Mouse (Mus musculus): ENCODE results near the gene 4930505A04Rik.
"Not testable (repeated sequence)": the region's sequence is repeated elsewhere in the genome, so short reads cannot be mapped to it uniquely, and the experiment has no call there.

4930505A04Rik gene

DNA sequence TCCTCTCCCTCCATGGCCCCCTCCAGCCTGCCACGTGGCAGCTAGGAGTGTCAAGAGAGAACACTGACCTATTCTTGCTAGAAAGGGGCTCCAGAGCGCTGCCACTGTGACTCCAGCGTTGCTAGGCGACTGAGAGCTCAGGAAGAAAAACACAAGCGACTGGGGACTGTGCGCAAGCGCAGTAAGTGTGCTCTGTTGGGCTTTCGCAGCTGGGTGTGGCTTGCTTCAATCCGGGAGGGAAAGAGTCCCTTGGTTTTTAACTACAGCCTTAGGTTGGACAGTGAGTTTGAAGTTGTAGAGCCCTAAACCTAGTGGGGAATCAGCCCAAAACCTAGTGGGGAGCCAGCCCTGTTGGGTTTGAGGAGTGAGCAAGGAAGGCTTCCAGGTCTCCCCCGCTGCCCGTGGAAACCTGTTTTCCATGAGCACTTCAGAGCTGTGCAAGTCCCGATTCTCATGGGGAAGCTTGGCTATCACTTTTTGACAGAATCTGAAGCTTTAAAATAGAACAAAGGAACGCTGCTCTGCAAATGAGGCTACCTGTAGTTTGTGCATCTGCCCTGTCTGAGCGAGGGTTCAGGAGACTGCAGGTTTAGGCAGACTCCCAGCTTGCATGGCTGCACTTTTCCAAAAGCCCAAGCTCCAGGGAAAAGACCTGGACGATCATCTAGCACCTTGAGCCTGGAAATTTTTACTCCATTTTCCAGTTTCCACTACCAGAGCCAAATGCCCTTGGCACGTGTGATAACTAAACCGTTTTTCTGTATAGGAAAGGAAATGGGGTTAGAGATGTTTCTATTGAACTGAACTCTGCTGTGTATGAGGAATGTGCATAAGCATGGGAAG lies at the start of gene 4930505A04Rik:
Gene 4930505A04Rik, minus strand, starts transcription at position 77 of the 843 bp plus-strand sequence.
- peak; percentile 64 for DNase-seq (ENCODE audit: low spot score)

DNA sequence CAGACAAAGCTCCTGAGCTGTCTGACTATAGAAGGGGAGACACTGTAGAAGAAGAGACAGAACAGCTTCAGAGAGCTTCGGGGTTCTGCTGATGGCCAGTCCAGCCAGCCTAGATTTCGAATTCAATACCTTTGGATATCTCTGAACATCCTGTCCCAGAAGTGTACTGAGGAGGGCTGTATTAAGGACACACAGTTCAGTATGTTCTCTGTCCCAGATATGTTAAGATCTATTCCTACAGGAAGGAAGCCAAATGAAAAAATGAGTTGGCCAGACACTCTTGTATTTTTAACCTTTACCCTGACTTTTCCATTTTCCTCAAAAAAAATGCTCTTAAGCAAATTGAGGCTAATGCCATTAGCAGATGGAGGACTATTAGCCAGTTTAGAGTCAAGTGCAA lies 45.5 kb upstream of the 4930505A04Rik start:
- DNase-seq (ENCODE audit: low spot score), result no peak

- DNase-seq (ENCODE audit: low spot score), result no peak
These were observed 36.6 kb upstream of the 4930505A04Rik start for GRCm38 (mm10) chr11:30508178-30508577.

- DNase-seq (ENCODE audit: low spot score), result no peak
These were observed 27.2 kb upstream of the 4930505A04Rik start for GRCm38 (mm10) chr11:30498738-30499355.

DNA sequence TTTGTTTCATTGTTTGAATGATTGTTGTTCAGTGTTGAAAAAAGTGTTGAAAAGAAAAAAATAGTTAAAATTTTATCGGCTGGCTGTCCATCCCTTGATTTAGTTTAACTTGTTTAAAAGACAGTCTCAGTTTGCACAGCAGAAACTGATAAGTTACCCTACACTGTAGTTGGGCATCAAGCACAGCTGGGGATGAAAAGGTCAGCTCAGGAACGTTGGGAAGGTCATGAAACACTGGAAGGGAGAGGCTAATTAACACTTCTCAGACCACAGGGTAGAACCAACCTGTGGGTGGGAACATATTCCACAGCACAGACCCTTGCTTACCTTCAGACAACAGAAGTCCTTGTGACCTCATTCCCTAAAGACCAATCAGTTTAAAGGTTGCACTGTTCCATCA lies 25.5 kb upstream of the 4930505A04Rik start:
- no peak for DNase-seq (ENCODE audit: low spot score)

DNA sequence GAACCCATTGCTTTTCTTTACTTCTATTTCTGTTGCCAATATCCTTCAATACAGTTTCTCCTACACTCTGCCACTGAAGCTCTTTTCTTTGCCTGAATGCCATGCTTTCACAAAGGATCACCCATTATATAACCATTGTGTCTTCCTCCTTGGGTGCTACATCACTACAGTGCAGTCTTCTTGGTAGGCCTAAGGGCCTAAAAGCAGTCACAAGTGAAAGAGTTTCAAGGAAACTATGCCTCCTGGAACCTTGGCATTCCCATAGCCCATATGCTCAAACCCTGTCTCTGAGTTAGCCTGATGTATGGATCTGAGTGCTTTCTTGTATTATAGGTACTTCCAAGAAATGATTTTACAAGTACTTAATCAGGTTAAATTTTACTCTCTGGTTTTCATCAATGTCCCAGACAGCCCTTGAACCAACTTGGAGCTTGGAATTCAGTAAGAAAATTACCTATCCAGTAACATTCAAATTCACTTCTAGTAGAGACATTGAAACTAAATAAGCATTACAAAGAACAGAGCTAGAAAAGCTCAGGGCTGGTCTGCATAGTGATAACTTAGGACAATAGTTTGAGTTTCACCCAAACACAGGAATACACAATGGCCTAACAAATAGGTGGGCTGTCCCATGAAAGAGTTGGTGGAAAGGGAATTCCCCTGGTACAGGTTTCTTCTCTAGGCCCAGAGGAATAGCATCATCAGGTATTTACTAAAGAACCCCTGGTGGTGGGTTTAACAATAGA lies 20.1 kb upstream of the 4930505A04Rik start:
- no peak for DNase-seq (ENCODE audit: low spot score)

DNA sequence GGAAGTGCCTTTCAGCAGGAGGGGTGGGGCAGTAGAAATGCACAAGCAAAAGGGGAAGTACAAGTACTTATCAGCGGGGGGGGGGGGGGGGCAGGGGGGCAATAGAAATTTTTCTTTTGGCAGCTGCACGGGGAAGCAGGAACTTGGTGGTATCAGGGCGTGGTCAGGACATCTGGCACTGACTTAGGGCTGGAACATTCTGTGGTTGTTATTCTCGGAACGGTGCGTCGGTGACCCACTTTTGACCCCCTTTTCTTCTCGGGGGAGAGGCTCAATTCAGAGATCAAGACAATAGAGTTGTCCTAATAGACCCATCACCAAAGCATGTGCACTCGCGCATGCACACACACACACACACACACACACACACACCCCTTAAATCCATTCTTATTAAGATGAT lies 16.6 kb upstream of the 4930505A04Rik start:
- no peak for DNase-seq (ENCODE audit: low spot score)

GRCm38 (mm10) chr11:30483286-30483685 lies 11.7 kb upstream of the 4930505A04Rik start:
- DNase-seq (ENCODE audit: low spot score), result no peak

- no peak for DNase-seq (ENCODE audit: low spot score)
These were observed 440 bp downstream of the 4930505A04Rik start for GRCm38 (mm10) chr11:30471187-30471586.

DNA sequence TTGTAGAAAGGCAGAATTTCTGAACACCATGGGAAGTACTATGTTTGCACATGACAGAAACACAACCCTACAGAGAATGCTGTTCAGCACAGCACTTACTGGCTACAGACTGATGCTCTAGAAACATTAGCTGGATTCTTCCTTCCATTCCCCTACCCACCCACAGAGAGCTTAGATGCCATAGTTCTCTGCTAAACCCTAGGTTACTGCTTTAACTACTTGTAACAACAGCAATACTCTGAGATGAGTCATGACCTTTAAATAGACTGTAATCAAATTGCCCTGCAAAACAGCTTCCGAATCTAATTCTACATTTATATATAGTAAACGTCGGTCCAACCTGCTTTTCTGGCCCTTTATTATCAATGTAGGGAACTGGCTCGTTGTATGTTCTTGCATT lies 17.3 kb downstream of the 4930505A04Rik start:
- no peak for DNase-seq (ENCODE audit: low spot score)

DNA sequence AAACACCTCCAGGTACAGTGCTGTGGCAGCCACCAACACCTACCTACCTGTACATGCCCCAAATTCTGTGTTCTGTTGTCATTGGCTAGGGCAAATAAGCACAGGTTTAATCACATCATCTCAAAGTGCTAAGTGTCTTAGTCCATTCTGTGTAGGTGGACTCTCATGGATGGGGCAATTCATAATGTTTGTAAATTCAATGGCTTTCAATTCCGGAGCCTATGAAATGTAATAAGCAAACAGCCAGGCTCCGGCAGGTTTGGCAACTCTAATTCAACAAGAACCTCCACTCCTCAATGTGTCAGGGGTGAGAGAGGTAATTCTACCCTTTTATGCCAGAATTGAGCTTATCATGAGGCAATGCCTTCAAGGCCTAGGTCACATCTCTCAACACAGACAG lies 23.5 kb downstream of the 4930505A04Rik start:
- DNase-seq (ENCODE audit: low spot score), result no peak

- no peak for DNase-seq (ENCODE audit: low spot score)
These were observed 24.1 kb downstream of the 4930505A04Rik start for GRCm38 (mm10) chr11:30447561-30447960.

DNA sequence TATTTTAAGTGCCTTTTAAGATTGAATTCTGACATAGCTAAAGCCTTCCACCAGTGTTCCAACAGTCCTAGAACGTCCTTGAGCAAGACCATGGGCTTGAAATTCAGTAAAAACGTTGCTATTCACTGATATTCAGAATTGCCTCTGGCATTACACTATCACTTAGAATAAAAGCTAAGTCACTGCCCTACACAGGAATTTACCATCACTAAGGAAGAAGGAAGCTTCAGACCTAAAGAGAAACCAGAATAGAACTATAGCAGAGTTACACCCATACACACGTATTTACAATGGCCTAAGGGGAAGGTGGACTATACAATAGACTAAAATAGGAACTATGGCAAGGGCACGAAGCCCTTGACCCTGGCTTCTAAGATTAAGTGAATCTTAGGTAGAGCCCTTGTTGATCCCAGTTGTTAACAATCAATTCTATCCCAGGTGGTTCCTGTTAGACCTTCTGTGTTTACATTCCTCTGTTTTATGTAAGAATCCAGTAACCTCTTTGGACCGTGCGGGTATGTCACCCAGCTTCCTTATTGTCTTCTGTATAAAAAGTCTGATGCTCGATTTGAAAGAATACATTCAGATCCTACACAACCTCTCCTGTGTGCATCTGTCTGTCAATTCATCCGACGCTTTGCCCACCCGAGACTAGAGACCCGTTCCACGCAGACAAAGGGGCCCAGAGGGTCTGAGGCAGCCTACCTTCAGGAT lies 27.3 kb downstream of the 4930505A04Rik start:
- DNase-seq (ENCODE audit: low spot score), result not testable (repeated sequence)

- DNase-seq (ENCODE audit: low spot score), result no peak
These were observed 27.9 kb downstream of the 4930505A04Rik start for GRCm38 (mm10) chr11:30443746-30444145.

- no peak for DNase-seq (ENCODE audit: low spot score)
These were observed 38.2 kb downstream of the 4930505A04Rik start for GRCm38 (mm10) chr11:30433256-30433950.

DNA sequence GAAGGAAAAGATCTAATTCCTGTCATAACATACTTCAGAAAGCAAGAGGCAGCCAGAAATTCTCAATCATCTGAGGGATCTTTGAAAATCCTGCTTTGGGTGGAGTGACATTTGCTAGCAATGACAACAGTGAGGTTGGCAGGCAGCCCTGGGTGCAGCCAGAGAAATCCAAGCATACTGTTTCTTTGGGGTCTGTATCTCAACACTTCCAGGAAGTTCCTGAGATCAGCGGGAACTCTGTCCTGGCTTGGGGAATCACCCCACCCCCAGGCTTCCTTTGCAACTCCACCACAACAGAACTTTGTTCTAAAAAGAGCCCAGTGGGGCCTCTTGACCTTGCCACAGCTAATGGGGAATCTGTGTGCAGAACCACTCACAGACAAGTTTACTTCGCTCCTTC lies 66.0 kb downstream of the 4930505A04Rik start:
- DNase-seq (ENCODE audit: low spot score), result no peak

GRCm38 (mm10) chr11:30404619-30405200 lies 66.9 kb downstream of the 4930505A04Rik start:
- no peak for DNase-seq (ENCODE audit: low spot score)

DNA sequence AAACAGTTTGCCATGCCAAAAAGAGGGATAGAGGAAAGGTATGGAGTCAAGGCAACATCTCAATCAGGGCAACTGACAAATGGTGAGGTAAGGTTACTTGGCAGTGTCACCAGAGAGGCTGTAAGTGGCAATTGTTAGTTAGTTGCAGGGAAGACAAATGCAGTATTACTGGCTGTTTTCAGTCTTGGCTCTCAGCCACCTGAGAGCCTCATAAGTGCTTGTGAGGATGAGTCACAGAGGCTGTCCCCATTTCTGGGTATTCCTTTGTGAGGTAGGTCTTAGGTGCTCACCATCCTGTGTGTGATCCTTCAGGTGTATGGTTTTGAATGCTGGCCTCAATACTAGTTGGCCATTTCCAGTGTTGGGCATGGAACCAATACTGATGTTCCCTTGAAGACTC lies 77.3 kb downstream of the 4930505A04Rik start:
- DNase-seq (ENCODE audit: low spot score), result no peak

- DNase-seq (ENCODE audit: low spot score), result no peak
These were observed 88.6 kb downstream of the 4930505A04Rik start for GRCm38 (mm10) chr11:30383076-30383475.

Measured in ovary, postnatal 14 days (tissue).